Mouse (Mus musculus) B cell, adult 2 months (primary cell): ENCODE data around the gene Wfdc21.

Experiments
- DNase-seq, 2 experiments: peaks; one replicate each; pipeline ENCODE4 v3.0.0; 2022

Wfdc21 gene

GRCm38 (mm10) chr11:83754227-83754626 lies 7.5 kb downstream of the Wfdc21 start:
- no peak for DNase-seq

- DNase-seq, result peak; percentile 39 to 51
These were observed 20.6 kb downstream of the Wfdc21 start for GRCm38 (mm10) chr11:83767306-83767705.

DNA sequence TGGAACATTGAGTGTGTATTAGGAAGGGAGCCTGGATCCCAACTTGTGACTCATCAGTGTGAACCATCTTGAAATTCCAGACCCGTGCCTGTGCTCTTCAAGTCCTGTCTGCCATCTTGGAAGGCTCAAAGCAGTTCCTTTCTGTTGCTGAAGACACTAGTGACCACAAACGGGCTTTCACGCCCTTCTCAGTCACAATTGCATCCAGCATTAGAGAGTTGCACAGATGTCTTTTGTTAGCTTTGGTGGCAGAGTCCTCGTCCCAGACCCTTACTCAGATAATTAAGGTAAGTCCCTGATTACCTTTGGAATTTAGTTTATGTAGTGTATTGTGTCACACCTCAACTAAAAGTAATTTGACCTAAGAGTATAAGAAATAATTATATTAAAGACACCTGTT lies 22.2 kb downstream of the Wfdc21 start:
- DNase-seq, result no peak

- DNase-seq, result no peak
These were observed 24.3 kb downstream of the Wfdc21 start for GRCm38 (mm10) chr11:83771014-83771413.

- no peak for DNase-seq
These were observed 25.6 kb downstream of the Wfdc21 start for GRCm38 (mm10) chr11:83772341-83772740.

DNA sequence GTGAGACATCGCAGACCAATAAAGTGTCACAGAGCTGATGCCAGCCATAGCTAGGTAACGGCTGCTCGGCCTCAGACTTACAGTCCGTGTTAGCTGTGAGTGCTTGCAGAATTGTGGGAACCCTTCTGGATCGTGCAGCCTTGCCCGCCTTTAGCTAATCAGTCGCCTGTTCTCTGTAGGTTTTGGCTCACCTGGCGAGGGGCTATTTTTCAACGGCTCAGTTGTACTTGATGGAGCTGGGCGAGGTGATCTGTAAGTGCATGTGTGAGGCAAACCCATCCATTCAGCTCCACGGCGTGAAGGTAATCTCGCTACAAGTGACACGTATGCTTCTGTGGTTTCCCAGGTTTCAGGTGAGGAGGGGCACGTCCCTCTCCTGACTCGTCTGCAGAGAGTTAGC lies 27.0 kb downstream of the Wfdc21 start:
- no peak for DNase-seq

- no peak for DNase-seq
These were observed 27.6 kb downstream of the Wfdc21 start for GRCm38 (mm10) chr11:83774324-83774723.

DNA sequence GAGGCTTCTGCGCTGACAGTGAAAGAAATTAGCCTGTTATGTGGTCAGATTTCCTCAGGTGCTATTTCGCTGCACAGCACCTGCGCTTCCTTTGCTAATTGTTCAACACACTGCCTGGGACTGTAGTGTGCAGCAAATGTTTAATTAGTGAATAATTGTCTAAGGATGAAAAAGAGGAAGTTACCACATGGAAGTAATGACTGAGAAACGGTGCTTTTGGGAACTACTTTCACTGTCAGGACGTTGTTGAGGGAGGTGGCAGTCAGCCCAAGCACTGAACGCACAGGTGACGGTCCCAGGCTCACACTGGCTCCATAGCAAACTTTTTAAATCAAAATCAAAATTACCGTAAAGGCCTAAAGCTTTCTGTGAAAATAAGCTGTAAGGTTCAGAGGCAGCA lies 30.1 kb downstream of the Wfdc21 start:
- no peak for DNase-seq

GRCm38 (mm10) chr11:83783931-83784600 lies 37.3 kb downstream of the Wfdc21 start:
- no peak for DNase-seq

DNA sequence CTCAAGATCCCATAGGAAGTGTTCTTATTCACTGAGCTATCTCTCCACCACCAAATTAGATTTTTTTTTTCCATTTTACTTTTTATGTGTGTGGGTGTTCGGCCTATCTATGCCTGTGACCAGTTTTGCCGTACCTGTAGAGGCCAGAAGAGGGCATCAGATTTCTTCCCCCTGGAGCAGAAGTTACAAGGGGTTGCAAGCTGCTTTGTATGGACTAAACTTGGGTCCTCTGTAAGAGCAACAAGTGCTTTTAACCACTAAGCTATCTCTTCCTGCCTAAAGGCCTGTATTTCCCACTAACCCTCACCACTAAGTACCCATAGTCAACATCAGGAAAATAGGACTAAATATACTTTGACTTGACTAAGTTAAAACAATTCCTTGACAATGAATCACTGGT lies 37.9 kb downstream of the Wfdc21 start:
- peak; percentile 57 to 62 for DNase-seq

- peak; percentile 65 to 69 for DNase-seq
These were observed 38.6 kb downstream of the Wfdc21 start for GRCm38 (mm10) chr11:83785366-83785765.

DNA sequence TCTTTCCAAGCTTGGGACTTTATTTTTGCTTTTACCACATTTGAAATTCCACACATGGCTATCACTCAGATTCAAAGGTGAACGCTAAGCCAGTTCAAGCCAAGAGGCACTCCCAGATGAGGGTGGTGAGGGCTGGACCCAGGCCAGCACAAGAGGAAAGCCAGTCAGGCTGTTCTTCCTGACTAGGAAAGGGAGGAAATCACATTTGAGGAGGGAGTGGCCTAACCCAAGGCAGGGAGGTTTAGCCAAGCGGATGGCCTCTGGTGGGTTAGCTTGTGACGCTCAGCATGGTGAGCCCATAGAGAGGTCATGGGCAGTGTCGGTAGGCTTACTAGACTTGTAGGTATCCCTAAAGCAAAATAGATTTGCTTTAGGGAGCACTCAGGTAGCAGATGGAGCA lies 40.1 kb downstream of the Wfdc21 start:
- no peak for DNase-seq

DNA sequence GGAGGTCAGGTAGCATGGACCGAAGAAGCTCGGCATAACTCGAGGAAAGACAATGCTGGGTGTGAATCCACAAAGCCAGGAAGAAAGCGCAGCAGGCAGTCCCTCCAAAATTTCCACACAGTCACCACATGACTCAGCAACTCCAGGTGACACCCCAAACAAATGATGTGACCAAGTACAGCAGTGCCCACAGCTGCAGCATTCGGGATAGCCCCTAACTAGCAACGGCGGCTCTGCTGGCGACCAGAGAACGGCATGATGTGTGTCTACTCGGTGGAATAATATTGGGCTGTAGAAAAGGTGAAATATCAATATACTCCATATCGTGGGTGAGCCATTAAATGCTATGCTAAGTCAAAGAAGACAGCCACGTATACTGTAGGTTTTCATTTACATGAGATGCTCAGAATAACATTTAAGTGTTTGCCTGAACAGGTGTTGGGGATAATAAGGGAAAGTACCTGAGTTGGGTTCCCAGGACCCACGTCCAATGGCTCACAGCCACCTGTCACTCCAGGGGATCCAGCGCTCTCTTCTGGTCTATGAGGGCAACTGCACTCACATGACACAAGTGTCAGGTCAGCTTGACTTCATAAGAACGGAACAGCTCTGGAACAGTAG lies 40.8 kb downstream of the Wfdc21 start:
- DNase-seq, result peak; percentile 34 to 39

GRCm38 (mm10) chr11:83788331-83788730 lies 41.6 kb downstream of the Wfdc21 start:
- DNase-seq, result no peak

DNA sequence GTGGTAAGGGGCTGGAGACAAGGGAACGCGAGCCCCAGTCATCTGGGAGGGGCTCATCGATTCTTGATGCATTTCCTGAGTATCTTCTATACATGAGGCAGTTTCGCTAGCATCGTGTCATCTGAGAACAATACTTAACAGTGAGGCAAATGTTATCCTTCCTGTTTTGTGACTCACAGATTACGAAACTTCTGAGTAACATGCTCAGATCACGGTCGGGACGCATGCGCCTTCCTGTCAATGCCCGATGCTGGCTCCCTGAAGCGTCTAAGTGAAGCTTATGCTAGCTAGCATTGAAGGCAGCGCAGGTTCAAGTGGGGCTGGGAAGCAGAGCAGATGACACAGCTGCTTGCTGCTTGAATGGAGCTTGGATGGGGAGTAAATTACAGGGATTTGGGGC lies 42.5 kb downstream of the Wfdc21 start:
- peak; percentile 67 to 71 for DNase-seq

DNA sequence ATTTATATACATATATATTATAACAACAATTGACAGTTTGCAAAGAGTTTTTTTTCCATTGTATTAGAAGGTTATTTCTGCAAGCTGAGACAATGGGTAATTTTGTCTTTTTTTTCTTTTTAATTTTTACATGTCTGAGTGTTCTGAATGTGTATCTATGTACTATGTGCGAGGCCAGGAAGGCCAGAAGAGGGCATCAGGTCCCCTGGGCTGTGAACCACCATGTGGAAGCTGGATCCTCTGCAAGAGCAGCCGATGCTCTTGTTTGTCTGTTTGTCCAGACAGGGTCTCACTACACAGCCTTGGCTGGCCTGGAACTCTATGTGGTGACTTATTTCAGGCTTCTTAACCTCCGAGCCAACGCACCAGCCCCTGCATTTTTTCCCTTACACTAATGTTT lies 44.4 kb downstream of the Wfdc21 start:
- DNase-seq, result no peak

DNA sequence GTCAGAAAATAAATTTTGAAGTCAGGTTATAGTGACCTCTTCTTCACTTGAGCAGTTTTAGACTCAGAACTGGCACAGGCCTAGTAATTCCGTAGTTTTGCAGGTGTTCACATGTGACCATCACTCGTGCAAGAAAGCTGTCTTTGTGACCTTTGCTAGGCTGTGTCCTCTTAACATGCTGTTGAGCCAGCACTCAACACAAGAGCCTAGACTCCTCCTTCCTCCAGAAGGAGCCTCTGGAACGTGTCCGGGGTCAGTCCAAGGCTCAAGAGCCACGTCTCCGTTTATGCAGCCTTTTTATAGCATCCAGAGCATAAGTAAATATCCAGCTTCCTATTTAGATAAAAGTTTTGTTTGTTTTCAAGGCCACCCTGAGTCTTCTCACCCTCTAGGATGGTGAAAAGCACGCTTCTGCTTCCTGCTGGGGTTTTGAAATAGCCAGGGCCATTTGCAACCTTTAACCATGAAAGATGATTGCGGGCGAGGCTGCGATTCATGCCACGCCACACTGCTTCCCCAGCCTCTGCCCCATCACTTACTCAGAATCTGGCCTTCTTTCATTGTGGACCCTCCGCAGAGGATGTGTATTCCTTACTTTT lies 45.7 kb downstream of the Wfdc21 start:
- DNase-seq, result no peak

DNA sequence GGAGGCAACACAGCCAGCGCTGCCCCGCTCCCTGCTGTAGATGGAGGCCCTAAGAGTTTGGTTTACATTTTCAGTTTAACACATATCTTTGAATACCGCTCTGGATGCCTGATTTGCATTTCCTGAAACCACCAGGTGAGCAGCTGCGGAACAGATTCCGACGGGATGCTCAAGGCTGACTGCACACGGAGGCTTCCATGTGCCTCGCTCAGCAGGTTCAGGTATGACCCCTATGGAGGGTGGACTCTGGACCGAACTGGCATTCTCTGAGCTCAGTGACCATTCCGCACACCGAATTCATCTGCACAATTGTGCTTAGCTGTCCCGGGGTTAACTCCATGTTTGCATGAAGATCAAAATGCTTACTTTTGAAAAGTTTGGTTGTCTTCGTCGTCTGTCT lies 46.5 kb downstream of the Wfdc21 start:
- no peak for DNase-seq

DNA sequence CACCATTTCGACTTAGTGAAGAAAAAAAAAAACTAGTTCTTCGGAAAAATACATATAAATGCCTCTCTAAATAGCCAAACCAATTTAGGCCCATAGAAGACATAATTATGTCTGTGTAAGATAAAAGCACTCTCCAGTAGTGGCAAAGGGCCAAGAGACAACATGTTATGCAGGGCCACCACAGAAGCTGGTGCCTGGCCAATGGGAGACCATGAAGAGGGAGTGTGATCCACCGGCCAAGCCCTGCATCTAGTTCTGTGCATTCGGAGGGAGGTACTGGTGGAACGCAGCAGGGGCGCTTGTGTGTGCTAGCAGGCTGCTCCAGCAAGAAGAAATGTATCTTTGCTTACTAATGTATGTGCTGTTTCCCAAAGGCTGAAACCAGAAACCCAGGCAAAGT lies 49.4 kb downstream of the Wfdc21 start:
- no peak for DNase-seq

DNA sequence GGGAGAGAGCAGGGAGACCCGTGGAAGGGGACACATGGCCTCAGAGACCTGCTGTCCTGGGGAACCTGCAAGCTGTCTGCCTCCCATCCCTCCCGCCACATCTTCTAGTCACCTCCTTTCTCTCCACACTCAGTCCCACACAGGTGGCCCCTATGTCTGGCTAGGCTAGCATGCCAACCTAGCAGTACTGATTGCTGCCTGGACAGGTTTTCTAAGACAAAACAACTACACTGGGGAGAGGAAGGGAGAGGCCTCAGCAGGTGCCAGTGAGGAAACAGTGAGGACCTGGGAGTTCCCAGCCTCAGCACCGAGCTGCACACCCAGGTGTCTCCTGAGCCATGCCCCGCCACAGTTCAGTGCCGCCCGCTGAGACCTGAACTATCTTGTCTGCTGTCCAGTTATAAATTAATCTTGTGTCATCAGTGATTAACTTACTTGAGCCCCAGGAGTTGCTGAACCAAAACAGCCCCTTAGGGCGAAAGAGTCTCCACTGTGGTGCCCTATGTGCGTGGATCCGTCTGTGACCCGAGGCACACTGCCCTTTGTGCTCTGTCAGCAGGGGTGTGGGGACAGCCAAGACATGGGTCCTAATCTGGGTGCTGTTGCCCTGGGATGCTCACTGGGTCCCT lies 50.4 kb downstream of the Wfdc21 start:
- no peak for DNase-seq

- no peak for DNase-seq
These were observed 53.2 kb downstream of the Wfdc21 start for GRCm38 (mm10) chr11:83799871-83800430.

DNA sequence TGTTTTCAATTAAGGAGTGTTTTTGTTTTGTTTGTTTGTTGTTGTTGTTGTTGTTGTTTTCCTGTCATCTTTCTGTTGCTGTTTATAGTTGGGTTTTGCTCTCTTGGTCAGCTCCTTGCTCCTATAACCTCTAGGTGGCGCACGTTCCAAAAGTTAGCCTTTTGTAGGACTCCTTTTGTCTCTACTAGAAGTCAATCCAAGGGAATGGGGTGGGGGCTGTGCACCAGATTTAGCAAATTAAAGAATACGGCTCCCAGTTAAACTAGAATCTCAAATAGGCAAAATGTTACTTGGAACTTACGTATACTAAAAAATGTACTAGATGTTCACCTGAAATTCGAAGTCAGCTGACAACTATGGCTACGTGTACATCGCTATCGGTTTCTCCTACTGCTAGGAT lies 55.4 kb downstream of the Wfdc21 start:
- peak; percentile 38 to 48 for DNase-seq
